Mouse (Mus musculus): ENCODE measurements at regions not wholly inside any gene's neighbourhood (a gene's known extent, or its start where the extent isn't known, plus 50 kb on each side); places are given as distances from the start of the nearest gene placed in this dataset.

DNA sequence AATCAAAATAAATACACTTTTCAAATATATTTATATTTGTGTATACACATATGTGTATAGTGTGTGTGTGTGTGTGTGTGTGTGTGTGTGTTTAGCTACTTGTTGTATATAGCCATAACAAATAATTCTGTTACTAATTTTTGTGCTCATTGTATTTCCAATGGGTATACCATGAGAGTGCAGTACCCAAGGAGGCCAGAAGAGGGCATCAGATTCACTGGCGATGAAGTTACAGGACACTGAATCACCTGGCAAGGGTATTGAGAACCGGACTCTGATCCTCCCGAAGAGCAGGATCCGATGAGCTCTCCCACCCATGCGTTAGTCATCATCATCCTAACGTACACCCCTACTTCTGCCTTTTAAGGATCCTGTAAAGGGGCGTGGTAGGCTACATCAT, 249.3 kb upstream of the Rpl38 start:
- Histone ChIP-seq H3K36me3 (no peaks in the 10 kb centered on the region), H3K4me3 (replicated peaks) (no peak overlapping the region), H3K27ac (replicated peaks) (no peak overlapping the region), H3K27me3 (replicated peaks) (no peaks in the 10 kb centered on the region), H3K4me2 (no peak overlapping the region), H3K4me1 (peaks cover 4% of the 10 kb centered on the region; the same call in 1 of the 2 replicates), H3K9ac (replicated peaks) (no peak overlapping the region), H3K9me3 (replicated peaks) (no peaks in the 10 kb centered on the region)
- WGBS: 85% methylated on average over 7 of the region's 7 CpGs
- no peak for ATAC-seq (ENCODE audit: low FRiP score)

DNA sequence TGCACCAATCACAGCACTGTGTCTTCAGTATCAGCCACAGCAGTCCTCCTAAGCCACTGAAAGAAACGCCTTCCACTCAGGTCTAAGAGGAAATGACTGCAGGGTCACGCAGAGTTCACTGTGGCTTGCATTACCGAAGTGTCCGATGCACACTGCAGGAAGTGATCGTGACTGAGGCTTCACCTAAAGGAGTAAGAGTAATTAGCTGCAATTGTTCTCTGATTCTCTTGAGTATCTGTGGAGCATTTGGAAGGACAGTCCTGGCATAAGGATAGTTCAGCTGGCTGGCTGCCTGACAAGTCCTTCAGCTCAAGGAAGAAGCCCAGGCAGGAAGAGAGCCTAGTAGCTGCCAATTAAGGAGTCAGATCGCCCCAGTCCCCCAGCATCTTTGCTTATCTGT, 252.2 kb upstream of the Rpl38 start:
- H3K9ac ChIP-seq (replicated peaks): no peak overlapping the region
- H3K27me3 ChIP-seq (replicated peaks): no peaks in the 10 kb centered on the region
- WGBS: 68% methylated on average over 6 of the region's 6 CpGs
- no peaks in the 10 kb centered on the region for H3K4me1 ChIP-seq
- H3K4me3 ChIP-seq (replicated peaks): no peak overlapping the region
- H3K9me3 ChIP-seq (replicated peaks): no peaks in the 10 kb centered on the region
- ATAC-seq (ENCODE audit: low FRiP score): no peak
- H3K36me3 ChIP-seq: no peaks in the 10 kb centered on the region
- H3K4me2 ChIP-seq: no peak overlapping the region
- no peak overlapping the region for H3K27ac ChIP-seq (replicated peaks)

DNA sequence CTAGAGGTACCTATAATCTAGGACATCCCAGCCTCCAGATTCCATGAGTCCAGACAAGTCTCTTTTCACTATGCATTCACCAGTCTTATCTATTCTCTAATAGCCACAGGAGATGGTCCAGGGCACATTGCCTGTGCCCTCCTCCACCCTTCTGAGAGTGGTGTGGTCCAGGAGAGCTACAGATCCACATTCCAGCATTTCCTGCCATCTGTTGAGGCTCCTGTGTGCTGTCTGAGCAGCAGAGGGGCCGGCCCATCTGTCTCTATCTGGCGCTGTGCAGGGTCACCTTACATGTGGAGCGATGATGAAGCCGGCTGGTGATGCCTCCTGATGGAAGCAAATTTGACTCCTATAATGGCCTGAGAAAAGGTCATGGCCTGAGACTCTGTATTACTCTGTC, 263.9 kb upstream of the Rpl38 start:
- no peak for ATAC-seq (ENCODE audit: low FRiP score)
- Histone ChIP-seq H3K4me1 (peaks cover 10% of the 10 kb centered on the region), H3K36me3 (no peaks in the 10 kb centered on the region), H3K4me2 (no peak overlapping the region), H3K4me3 (replicated peaks) (no peak overlapping the region), H3K9ac (replicated peaks) (no peak overlapping the region), H3K27me3 (replicated peaks) (no peaks in the 10 kb centered on the region), H3K27ac (replicated peaks) (no peak overlapping the region), H3K9me3 (replicated peaks) (no peaks in the 10 kb centered on the region)
- WGBS: 68% methylated on average over 4 of the region's 4 CpGs

DNA sequence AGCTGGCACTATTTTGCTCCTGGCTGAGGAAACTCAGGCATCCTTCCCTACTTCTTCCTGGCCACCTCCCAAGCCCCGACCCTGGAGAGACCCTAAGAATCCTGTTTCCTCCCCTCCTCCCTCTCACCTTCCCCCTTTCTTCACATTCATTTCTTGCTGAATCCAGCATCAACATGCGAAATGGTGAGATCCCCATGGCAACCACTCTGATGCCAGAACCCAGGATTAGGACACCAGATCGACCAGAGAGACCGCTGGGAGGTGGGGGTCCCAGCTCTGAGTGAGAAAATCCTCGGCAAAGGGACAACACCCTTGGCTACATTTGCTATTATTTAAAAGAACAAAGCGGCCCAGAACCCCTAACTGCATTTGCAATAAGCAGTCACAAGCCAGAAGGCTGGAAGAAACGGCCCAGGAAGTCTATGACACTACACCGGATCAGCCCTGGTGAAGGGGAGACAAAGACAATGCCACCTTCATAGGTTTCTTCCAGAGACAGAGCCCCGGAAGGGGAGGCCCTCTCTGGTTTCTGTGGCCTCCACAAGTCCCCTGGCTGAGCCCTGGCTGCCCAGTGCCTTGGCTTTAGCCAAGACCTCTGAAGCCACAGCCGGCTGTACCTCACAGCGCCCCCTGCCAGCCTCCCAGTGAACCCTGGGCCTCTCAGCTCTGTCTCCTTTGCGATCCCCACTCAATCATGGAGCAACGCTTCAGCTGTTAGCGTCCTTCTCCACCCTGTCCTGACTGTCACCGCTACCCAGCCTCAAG, 265.6 kb upstream of the Rpl38 start:
- Histone ChIP-seq H3K27ac (replicated peaks) (no peak overlapping the region), H3K36me3 (no peaks in the 10 kb centered on the region), H3K9me3 (replicated peaks) (no peaks in the 10 kb centered on the region), H3K4me2 (no peak overlapping the region), H3K4me3 (replicated peaks) (no peak overlapping the region), H3K9ac (replicated peaks) (no peak overlapping the region), H3K27me3 (replicated peaks) (no peaks in the 10 kb centered on the region), H3K4me1 (peaks cover 10% of the 10 kb centered on the region)
- no peak for ATAC-seq (ENCODE audit: low FRiP score)
- 31% methylated on average over 15 of the region's 15 CpGs for WGBS

DNA sequence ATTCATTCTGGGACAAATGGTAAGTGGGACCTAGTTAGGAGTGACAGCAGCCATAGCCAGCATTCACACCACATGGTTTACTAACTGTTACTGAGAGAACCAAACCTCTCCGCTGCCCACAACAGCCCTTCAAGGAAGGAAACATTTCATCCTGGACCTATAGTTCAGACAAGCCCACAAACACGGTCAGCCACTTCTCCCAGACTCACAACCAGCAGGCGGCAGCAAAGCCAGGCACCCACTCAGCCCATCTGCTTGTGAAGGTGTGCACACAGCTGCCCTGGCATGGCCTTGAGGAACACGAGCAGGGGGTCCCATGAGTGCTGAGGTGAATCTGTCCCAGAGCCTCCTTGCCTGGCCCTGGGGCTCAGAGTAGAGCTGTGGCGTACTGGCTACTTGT, 267.6 kb upstream of the Rpl38 start:
- no peaks in the 10 kb centered on the region for H3K36me3 ChIP-seq
- ATAC-seq (ENCODE audit: low FRiP score): no peak
- H3K4me2 ChIP-seq: no peak overlapping the region
- no peaks in the 10 kb centered on the region for H3K9me3 ChIP-seq (replicated peaks)
- H3K27ac ChIP-seq (replicated peaks): no peak overlapping the region
- WGBS: 76% methylated on average over 5 of the region's 5 CpGs
- H3K4me3 ChIP-seq (replicated peaks): no peak overlapping the region
- H3K9ac ChIP-seq (replicated peaks): no peak overlapping the region
- H3K4me1 ChIP-seq: peaks cover 10% of the 10 kb centered on the region
- no peaks in the 10 kb centered on the region for H3K27me3 ChIP-seq (replicated peaks)

DNA sequence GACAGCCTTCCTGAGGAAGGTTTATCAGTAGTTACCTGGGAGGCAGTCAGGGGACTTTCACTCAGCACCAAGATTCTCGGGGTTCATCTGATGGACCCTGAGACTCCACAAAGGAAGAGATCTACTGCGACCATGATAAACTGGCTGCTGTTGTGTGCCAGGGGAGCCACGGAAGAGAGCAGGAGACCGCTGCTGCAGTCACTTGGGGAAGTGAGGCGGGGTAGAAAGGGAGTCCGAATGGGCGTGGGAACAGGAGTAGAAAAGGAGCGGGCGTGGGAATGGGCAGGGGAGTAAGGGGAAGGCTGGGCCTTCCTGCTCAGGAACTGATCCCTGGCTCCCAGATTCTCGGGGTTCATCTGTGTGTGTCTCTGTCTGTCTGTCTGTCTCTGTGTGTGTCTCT, 276.2 kb upstream of the Rpl38 start:
- ATAC-seq (ENCODE audit: low FRiP score): no peak
- WGBS: 83% methylated on average over 10 of the region's 10 CpGs
- Histone ChIP-seq H3K36me3 (no peaks in the 10 kb centered on the region), H3K4me2 (no peak overlapping the region), H3K4me1 (no peaks in the 10 kb centered on the region), H3K9me3 (replicated peaks) (no peaks in the 10 kb centered on the region), H3K27me3 (replicated peaks) (no peaks in the 10 kb centered on the region), H3K4me3 (replicated peaks) (no peak overlapping the region), H3K9ac (replicated peaks) (no peak overlapping the region), H3K27ac (replicated peaks) (no peak overlapping the region)

DNA sequence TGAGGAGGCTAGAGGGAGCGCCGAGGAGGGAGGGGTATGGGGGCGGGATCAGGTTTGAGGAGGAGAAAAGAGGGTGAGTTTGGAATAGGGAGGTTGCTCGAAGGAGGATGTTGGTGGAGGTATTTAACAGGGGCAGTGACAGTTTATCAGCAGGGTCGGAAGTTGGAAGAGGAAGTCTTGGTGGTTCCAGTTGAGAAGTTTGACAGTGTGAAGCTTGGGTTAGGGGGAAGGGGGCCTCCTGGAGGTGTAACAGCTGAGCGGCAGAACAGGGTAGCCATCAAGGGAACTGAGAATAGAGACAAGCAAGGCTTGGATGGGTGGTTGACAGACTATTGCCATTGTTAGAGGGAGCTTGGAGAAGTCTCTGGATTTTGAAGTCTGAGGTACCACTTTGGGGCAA, 276.8 kb upstream of the Rpl38 start:
- no peak overlapping the region for H3K4me3 ChIP-seq (replicated peaks)
- no peak for ATAC-seq (ENCODE audit: low FRiP score)
- WGBS: 77% methylated on average over 6 of the region's 6 CpGs
- H3K4me1 ChIP-seq: no peaks in the 10 kb centered on the region
- H3K9me3 ChIP-seq (replicated peaks): no peaks in the 10 kb centered on the region
- no peak overlapping the region for H3K4me2 ChIP-seq
- H3K9ac ChIP-seq (replicated peaks): no peak overlapping the region
- no peak overlapping the region for H3K27ac ChIP-seq (replicated peaks)
- no peaks in the 10 kb centered on the region for H3K36me3 ChIP-seq
- no peaks in the 10 kb centered on the region for H3K27me3 ChIP-seq (replicated peaks)

DNA sequence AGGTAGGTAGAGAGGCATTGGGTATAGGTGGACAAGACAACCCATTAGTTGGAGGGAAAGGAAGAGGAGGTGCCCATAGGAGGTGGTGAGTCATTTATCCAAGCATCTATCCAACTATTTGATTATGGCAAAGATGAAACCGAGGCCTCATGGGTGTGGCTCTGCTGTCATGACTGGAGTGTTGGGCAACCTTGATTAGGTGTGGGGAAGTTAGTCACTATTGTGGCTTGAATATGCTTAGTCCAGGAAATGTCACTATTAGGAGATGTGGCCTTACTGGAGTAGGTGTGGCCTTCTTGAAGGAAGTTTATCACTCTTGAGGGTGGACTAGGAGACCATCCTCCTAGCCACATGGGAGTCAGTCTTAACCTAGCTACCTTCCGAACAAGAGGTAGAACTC, 281.2 kb upstream of the Rpl38 start:
- no peaks in the 10 kb centered on the region for H3K9me3 ChIP-seq (replicated peaks)

DNA sequence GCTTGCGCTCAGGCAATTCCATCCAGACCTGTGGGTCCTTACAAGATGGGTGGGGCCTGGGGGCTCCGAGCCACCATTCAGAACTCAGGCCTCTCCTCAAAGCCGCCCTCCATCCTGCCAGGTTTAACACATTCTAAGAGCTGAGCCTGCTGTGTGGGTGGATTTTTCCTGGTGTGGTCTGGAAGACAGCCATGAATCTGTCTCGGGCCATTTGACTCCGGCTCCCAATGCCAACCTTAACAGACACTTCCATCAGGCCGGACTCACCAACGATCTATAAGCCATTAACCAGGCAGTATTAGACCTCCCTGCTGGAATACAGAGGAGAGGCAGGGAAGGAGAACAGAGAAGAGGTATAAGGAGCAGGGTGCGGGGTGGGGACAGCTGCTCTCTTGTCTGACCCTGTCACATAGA, 288.9 kb upstream of the Rpl38 start:
- Histone ChIP-seq H3K36me3 (no peaks in the 10 kb centered on the region), H3K4me3 (replicated peaks) (no peak overlapping the region), H3K9ac (replicated peaks) (no peak overlapping the region), H3K4me1 (peaks cover 21% of the 10 kb centered on the region), H3K27ac (replicated peaks) (no peak overlapping the region; the same call in 1 of the 2 replicates), H3K9me3 (replicated peaks) (no peaks in the 10 kb centered on the region), H3K27me3 (replicated peaks) (no peaks in the 10 kb centered on the region), H3K4me2 (no peak overlapping the region)
- ATAC-seq (ENCODE audit: low FRiP score): no peak
- 48% methylated on average over 8 of the region's 8 CpGs for WGBS

More for the DNA sequence above, 281.2 kb upstream of the Rpl38 start:
- H3K4me3 ChIP-seq (replicated peaks): no peak overlapping the region
- WGBS: 94% methylated on average over 2 of the region's 2 CpGs
- H3K4me1 ChIP-seq: no peaks in the 10 kb centered on the region
- no peak overlapping the region for H3K4me2 ChIP-seq
- H3K36me3 ChIP-seq: no peaks in the 10 kb centered on the region
- no peaks in the 10 kb centered on the region for H3K27me3 ChIP-seq (replicated peaks)
- no peak for ATAC-seq (ENCODE audit: low FRiP score)
- no peak overlapping the region for H3K9ac ChIP-seq (replicated peaks)
- no peak overlapping the region for H3K27ac ChIP-seq (replicated peaks)

DNA sequence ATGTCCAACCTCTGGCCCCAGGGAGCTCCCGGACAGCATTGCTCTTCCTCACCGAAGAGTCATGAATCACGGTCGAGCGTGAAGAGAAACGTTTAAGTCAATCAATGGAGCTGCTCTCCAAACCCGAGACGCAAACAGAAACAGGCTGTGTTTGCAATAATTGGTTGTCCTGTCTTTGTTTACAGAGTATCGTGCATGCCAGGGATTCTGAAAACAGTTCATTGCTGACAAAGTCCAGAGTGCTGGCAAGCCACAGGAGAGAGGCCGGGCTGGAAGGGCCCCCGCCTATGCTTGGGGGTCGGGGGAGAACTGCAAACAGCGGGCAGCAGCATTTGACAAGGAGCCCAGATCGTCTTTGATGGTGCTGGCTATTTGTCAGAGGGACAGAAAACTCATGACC, 292.4 kb upstream of the Rpl38 start:
- Histone ChIP-seq H3K27ac (replicated peaks) (no peak overlapping the region), H3K9me3 (replicated peaks) (no peaks in the 10 kb centered on the region), H3K4me2 (no peak overlapping the region), H3K4me3 (replicated peaks) (no peak overlapping the region), H3K27me3 (replicated peaks) (peaks cover 2% of the 10 kb centered on the region; the same call in 1 of the 2 replicates), H3K9ac (replicated peaks) (no peak overlapping the region), H3K36me3 (no peaks in the 10 kb centered on the region), H3K4me1 (peaks cover 26% of the 10 kb centered on the region)
- no peak for ATAC-seq (ENCODE audit: low FRiP score)
- 26% methylated on average over 14 of the region's 14 CpGs for WGBS

DNA sequence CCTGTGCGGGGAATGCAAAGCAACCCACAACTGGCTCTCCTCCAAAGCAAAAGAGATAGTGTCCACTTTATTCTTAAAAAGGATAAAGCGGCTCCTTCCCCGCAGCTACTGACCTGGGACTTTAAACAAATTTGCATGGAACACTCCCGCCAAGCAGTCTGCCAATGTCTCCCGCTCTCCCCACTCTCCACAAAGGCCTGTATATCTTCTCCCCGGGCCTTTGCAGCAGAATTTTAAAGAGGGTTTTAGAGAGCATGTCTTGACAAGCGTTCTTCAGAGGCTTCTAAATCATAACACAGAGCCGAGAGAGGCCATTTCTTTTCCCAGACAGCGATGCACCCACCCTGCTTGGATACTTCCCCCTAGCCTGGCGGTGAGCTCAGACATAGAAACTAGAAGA, 297.6 kb upstream of the Rpl38 start:
- Histone ChIP-seq H3K4me1 (peaks cover 23% of the 10 kb centered on the region), H3K9me3 (replicated peaks) (no peaks in the 10 kb centered on the region), H3K4me3 (replicated peaks) (no peak overlapping the region), H3K27me3 (replicated peaks) (peaks cover 2% of the 10 kb centered on the region; the same call in 1 of the 2 replicates), H3K36me3 (no peaks in the 10 kb centered on the region), H3K9ac (replicated peaks) (no peak overlapping the region), H3K4me2 (no peak overlapping the region), H3K27ac (replicated peaks) (peak overlapping the region; percentile 56)
- ATAC-seq (ENCODE audit: low FRiP score): no peak
- 24% methylated on average over 10 of the region's 10 CpGs for WGBS

DNA sequence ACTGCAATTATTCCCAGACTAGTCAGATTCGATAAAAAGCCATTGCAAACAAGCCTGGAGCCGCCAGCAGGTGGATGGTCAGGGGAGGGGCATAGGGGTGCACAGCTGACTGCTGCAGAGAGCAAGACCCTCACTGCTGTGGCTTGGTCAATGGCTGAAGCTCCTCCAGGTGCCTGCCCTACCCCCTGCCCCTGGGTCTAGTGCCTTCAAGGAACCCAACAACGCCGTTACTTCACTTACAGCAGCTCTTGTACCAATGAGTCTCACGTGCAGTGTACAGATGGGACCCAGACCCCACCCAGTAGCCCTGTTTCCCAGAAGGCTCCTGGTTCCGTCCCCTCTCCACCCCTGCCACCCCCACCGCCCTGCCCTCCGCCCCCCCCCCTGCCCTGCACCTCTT, 300.5 kb upstream of the Rpl38 start:
- Histone ChIP-seq H3K4me2 (no peak overlapping the region), H3K27me3 (replicated peaks) (no peaks in the 10 kb centered on the region; the same call in 1 of the 2 replicates), H3K4me3 (replicated peaks) (no peak overlapping the region), H3K9ac (replicated peaks) (no peak overlapping the region), H3K36me3 (no peaks in the 10 kb centered on the region), H3K27ac (replicated peaks) (no peak overlapping the region), H3K4me1 (peaks cover 18% of the 10 kb centered on the region), H3K9me3 (replicated peaks) (no peaks in the 10 kb centered on the region)
- WGBS: 84% methylated on average over 8 of the region's 8 CpGs
- ATAC-seq (ENCODE audit: low FRiP score): no peak

All from neural tube, embryonic 15.5 days (tissue).